Mouse (Mus musculus) CH12.LX (cell line): Measurements from ENCODE around the gene Primpol. TPM values are rescaled to one million over a fixed set of nuclear protein-coding genes. Genes with fewer than 3 reads are reported as not detected.

Experiments
- DNase-seq: peaks from one replicate; pipeline ENCODE4 v3.0.0-alpha.2; 2013; ENCODE audit errors: extremely low read depth
- H3K27ac ChIP-seq: 2 replicates; pipeline ENCODE4 v1.5.1; 2012; ENCODE audit warnings: low read depth, mild to moderate bottlenecking, control low read depth, moderate library complexity; ENCODE audit not compliant: insufficient read depth
- H3K27me3 ChIP-seq: replicated peaks from 2 replicates; pipeline ENCODE3; 2012; ENCODE audit warnings: inconsistent platforms
- H3K36me3 ChIP-seq, 2 experiments: replicated peaks in 1 of 2; 2 replicates each; pipeline versions ENCODE3 to v1.6.1; 2012; ENCODE audit warnings: inconsistent platforms in 1 of 2, low read length in 1 of 2, mild to moderate bottlenecking in 1 of 2, mixed read lengths in 1 of 2, moderate library complexity in 1 of 2; ENCODE audit not compliant: control insufficient read depth in 1 of 2, insufficient read depth in 1 of 2
- H3K4me1 ChIP-seq, 2 experiments: 2 replicates each; pipeline ENCODE4 v1.6.1; 2012; ENCODE audit warnings: inconsistent platforms in 1 of 2, moderate library complexity in 1 of 2; ENCODE audit not compliant: insufficient read depth in 2 of 2, control insufficient read depth in 1 of 2
- H3K4me2 ChIP-seq: 2 replicates; pipeline ENCODE4 v1.6.1; 2012; ENCODE audit warnings: low read depth, mild to moderate bottlenecking, control low read depth; ENCODE audit not compliant: poor library complexity, insufficient read depth, severe bottlenecking
- H3K4me3 ChIP-seq, 3 experiments: fragments of 150-350 bp in 1 of 3; sonication (generic) in 1 of 3; replicated peaks in 1 of 3; 2 replicates each; pipeline versions ENCODE3 to v1.5.1; 2011 to 2012; ENCODE audit warnings: low read depth in 2 of 3, low read length in 2 of 3, mild to moderate bottlenecking in 2 of 3, moderate library complexity in 2 of 3, control low read depth in 1 of 3, improper control_type of control experiment in 1 of 3, inconsistent platforms in 1 of 3, mixed read lengths in 1 of 3; ENCODE audit not compliant: poor library complexity in 1 of 3
- H3K79me2 ChIP-seq: replicated peaks from 2 replicates; pipeline ENCODE4 v1.6.1; 2012; ENCODE audit warnings: mild to moderate bottlenecking, moderate library complexity; ENCODE audit not compliant: control insufficient read depth, poor library complexity, insufficient read depth, severe bottlenecking; ENCODE audit errors: extremely low read depth
- H3K9ac ChIP-seq: 2 replicates; pipeline ENCODE4 v1.6.1; 2012; ENCODE audit warnings: low read depth, mild to moderate bottlenecking, control low read depth, moderate library complexity; ENCODE audit not compliant: insufficient read depth
- H3K9me3 ChIP-seq: replicated peaks from 2 replicates; pipeline ENCODE3; 2012; ENCODE audit warnings: low read length, inconsistent platforms, mixed read lengths
- BHLHE40 ChIP-seq: IDR thresholded peaks from 2 replicates; pipeline ENCODE4 v1.6.1; 2011; ENCODE audit warnings: mild to moderate bottlenecking, low read depth, low read length, improper control_type of control experiment
- CTCF ChIP-seq, 2 experiments: IDR thresholded peaks in 1 of 2; conservative IDR thresholded peaks in 1 of 2; 2 replicates each; pipeline ENCODE4 v1.5.1; 2011 to 2012; ENCODE audit warnings: low read depth in 2 of 2, low read length in 2 of 2, improper control_type of control experiment in 1 of 2, inconsistent platforms in 1 of 2, mild to moderate bottlenecking in 1 of 2, moderate library complexity in 1 of 2
- E2F4 ChIP-seq: IDR thresholded peaks from 2 replicates; pipeline ENCODE4 v1.6.1; 2011; ENCODE audit warnings: low read depth, low read length, improper control_type of control experiment; ENCODE audit not compliant: insufficient replicate concordance
- ELF1 ChIP-seq: IDR thresholded peaks from 2 replicates; pipeline ENCODE4 v1.6.1; 2014; ENCODE audit warnings: low read depth, mild to moderate bottlenecking, inconsistent platforms, low read length, improper control_type of control experiment
- HCFC1 ChIP-seq: IDR thresholded peaks from 2 replicates; pipeline ENCODE4 v1.6.1; 2012; ENCODE audit warnings: low read depth, mild to moderate bottlenecking, inconsistent platforms, low read length, improper control_type of control experiment
- JUN ChIP-seq: IDR thresholded peaks from 2 replicates; pipeline ENCODE4 v1.6.1; 2011; ENCODE audit warnings: low read depth, mild to moderate bottlenecking, low read length, improper control_type of control experiment, moderate library complexity; ENCODE audit not compliant: insufficient read depth
- JUND ChIP-seq: conservative IDR thresholded peaks from 2 replicates; pipeline ENCODE4 v1.6.1; 2011; ENCODE audit warnings: low read depth, low read length, improper control_type of control experiment
- MAFK ChIP-seq: IDR thresholded peaks from 2 replicates; pipeline ENCODE4 v1.6.1; 2011; ENCODE audit warnings: low read length, improper control_type of control experiment; ENCODE audit not compliant: insufficient replicate concordance
- MAX ChIP-seq: IDR thresholded peaks from 2 replicates; pipeline ENCODE4 v1.6.1; 2011; ENCODE audit warnings: low read length, improper control_type of control experiment
- MEF2A ChIP-seq: IDR thresholded peaks from 2 replicates; pipeline ENCODE4 v1.6.1; 2014; ENCODE audit warnings: low read depth, mild to moderate bottlenecking, inconsistent platforms, low read length, improper control_type of control experiment, borderline replicate concordance
- MXI1 ChIP-seq: IDR thresholded peaks from 2 replicates; pipeline ENCODE4 v1.6.1; 2011; ENCODE audit warnings: mild to moderate bottlenecking, low read depth, low read length, improper control_type of control experiment
- NELFE ChIP-seq: IDR thresholded peaks from 2 replicates; pipeline ENCODE4 v1.6.1; 2011; ENCODE audit warnings: low read depth, low read length, improper control_type of control experiment
- POLR2A ChIP-seq: IDR thresholded peaks from 2 replicates; pipeline ENCODE4 v1.6.1; 2011; ENCODE audit warnings: low read depth, mild to moderate bottlenecking, improper control_type of control experiment, low read length
- RAD21 ChIP-seq: IDR thresholded peaks from 2 replicates; pipeline ENCODE4 v1.6.1; 2011; ENCODE audit warnings: low read depth, mild to moderate bottlenecking, low read length, improper control_type of control experiment, moderate library complexity
- UBTF ChIP-seq: IDR thresholded peaks from 2 replicates; pipeline ENCODE4 v1.6.1; 2012; ENCODE audit warnings: low read depth, mild to moderate bottlenecking, inconsistent platforms, low read length, improper control_type of control experiment, moderate library complexity
- USF1 ChIP-seq: IDR thresholded peaks from 2 replicates; pipeline ENCODE4 v1.6.1; 2014; ENCODE audit warnings: low read depth, mild to moderate bottlenecking, inconsistent platforms, low read length, improper control_type of control experiment
- ZKSCAN1 ChIP-seq: IDR thresholded peaks from 2 replicates; pipeline ENCODE4 v1.6.1; 2012; ENCODE audit warnings: low read depth, inconsistent platforms, low read length, improper control_type of control experiment, borderline replicate concordance
- dilution Hi-C: fragments of 300-500 bp; cut with MboI; formaldehyde crosslinking; loops from 2 replicates; pipeline ENCODE4 v1.14.3; 2020; ENCODE audit warnings: low sequenced_read_pairs; ENCODE audit not compliant: extremely low pct_unique_long_range_greater_than_20kb, extremely low pct_ligation_motif_present
- in situ Hi-C: fragments of 300-500 bp; cut with MboI; formaldehyde crosslinking; loops from 3 replicates; pipeline ENCODE4 v1.14.3; 2019; ENCODE audit warnings: low sequenced_read_pairs, low pct_ligation_motif_present, low pct_unique_long_range_greater_than_20kb, mixed read lengths
- polyA plus RNA-seq: library from polyadenylated mRNA; unstranded; fragments of >175 nt; gene quantifications from 2 replicates; pipeline ENCODE4 v1.2.1, GENCODE M21; 2012; ENCODE audit warnings: low read depth; ENCODE audit not compliant: insufficient read length
- total RNA-seq, 2 experiments: library from RNA; depleted of rRNA; stranded (reverse); fragments of 300-350 nt in 1 of 2; fragments of >200 nt in 1 of 2; gene quantifications; 2 replicates each; pipeline ENCODE4 v1.2.3; 2012 to 2014

Gene Primpol
- total and polyA plus RNA-seq, 3 experiments: 12.4 to 17.8 (median 15.3) TPM

DNA sequence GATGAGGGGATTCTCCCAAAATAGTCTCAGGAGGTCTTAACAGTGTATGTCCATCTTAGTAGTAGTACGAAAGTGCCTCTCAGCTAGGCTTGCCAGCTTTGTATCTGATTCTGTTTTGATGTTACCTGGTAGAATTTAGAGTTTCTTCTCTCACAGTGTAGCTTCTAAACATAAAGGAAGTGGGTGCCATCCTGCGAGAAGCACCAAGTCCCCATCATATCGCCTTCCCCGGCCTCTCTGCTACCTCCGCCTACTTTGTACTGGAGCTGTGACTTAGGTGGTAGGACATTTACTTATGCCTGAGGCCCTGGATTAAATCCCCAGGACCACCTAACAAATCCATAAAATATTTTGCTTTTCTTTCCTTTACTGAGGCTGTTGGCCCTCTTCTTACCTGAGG, 9.6 kb upstream of the Primpol start:
- in situ Hi-C loops: no loop called here
- no peak for TF ChIP-seq JUND
- TF ChIP-seq MEF2A: 0 out of 2 replicates have a peak, but pooled peaks have one; percentile 31
- TF ChIP-seq, all 38 proteins: peak for 1
- no peaks in the 10 kb centered on the region for H3K9me3 ChIP-seq
- DNase-seq: no peak
- peaks cover 39% of the 10 kb centered on the region for H3K79me2 ChIP-seq
- no peak overlapping the region for H3K4me3 ChIP-seq
- H3K27me3 ChIP-seq: no peaks in the 10 kb centered on the region
- peak overlapping the region; percentile 96 for H3K4me2 ChIP-seq
- peaks cover 5 to 25% of the 10 kb centered on the region in 2 experiments for H3K36me3 ChIP-seq
- H3K27ac ChIP-seq: peak overlapping the region; percentile 65
- dilution Hi-C loops: no loop called here
- peaks cover 20 to 55% of the 10 kb centered on the region in 2 experiments for H3K4me1 ChIP-seq
- peak overlapping the region; percentile 49 for H3K9ac ChIP-seq

DNA sequence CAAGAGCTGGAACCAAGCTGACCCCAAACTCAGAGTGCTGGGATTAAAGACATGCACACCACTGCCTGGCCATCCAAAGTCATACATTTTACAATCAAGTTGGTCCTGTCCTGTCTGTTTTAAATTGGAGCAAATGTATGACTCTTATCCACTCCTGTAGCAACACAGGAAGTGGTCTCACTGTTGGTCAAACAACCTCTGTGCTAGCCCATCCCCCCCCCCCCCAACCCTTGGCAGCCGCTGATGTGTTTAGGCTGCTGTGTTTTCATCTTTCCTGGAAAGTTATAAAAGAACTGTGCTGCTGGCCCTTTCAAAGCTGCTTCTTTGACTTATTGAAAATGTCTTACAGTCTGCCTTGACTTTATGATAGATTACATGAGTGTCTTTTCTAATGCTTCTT, 8.2 kb upstream of the Primpol start:
- H3K9me3 ChIP-seq: peaks cover 3% of the 10 kb centered on the region
- TF ChIP-seq ELF1 (0 out of 2 replicates have a peak, but pooled peaks have one; percentile 25), ZKSCAN1 (no peak)
- dilution Hi-C loops: no loop called here
- no peak overlapping the region for H3K9ac ChIP-seq
- H3K27ac ChIP-seq: no peak overlapping the region
- no peak for DNase-seq
- no peak overlapping the region for H3K4me3 ChIP-seq
- in situ Hi-C loops: no loop called here
- H3K79me2 ChIP-seq: peaks cover 42% of the 10 kb centered on the region
- peak overlapping the region; percentile 35; the same call in 1 of the 2 replicates for H3K4me2 ChIP-seq
- H3K36me3 ChIP-seq: peaks cover 0 to 16% of the 10 kb centered on the region in 2 experiments
- no peaks in the 10 kb centered on the region for H3K27me3 ChIP-seq
- peaks cover 20 to 55% of the 10 kb centered on the region in 2 experiments for H3K4me1 ChIP-seq

DNA sequence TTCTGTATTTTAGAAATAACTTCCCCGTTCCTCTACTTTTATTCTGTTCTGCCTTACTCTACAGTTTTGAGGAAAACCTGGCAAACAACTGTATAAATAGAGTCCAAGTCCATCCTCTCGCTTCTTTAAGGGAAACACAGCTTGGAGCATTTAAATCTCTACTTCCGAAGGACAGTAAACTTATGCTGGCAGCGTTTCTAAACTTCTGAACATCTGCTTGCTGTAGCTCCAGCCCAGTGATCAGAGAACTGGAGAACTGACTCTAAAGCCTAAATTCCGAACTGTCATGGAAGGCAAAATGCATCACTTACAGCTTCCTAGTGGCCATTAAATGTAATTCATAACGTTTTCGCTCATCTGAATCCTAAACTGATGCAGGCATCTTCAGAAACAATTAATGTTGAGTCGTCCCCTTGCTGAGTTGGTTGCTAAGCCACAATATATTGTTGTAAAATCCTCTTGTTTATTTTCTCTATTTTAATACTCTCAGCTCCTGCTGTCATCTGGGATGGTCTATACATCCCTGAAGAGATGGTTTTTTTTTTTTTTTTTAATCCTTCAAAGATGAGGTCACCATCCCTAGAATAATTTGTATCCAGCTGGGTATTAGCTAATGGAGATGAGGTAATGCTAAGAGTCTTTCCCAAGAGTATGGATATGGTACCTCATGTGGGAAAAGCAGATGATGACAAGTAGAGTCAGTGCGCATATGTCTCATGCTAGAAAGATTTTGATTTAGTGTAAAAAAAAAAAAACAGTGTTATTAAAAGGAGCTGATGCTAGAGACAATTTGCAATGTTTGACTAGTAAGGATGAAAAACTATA, 5.6 kb upstream of the Primpol start:
- Histone ChIP-seq H3K27me3 (no peaks in the 10 kb centered on the region), H3K4me1 (peaks cover 10 to 46% of the 10 kb centered on the region in 2 experiments; a peak in 3 of 4 replicates), H3K79me2 (peaks cover 58% of the 10 kb centered on the region), H3K9ac (no peak overlapping the region), H3K4me3 (no peak overlapping the region), H3K4me2 (no peak overlapping the region), H3K27ac (no peak overlapping the region), H3K9me3 (peaks cover 8% of the 10 kb centered on the region), H3K36me3 (peaks cover 0 to 12% of the 10 kb centered on the region in 2 experiments)
- dilution Hi-C loops: no loop called here
- in situ Hi-C loops: no loop called here
- no peak for DNase-seq
- TF ChIP-seq CTCF (conservative IDR thresholded peaks at IDR 0.05 in 1 of 2, IDR thresholded peaks at IDR 0.05 in 1 of 2; ENCODE audit: low read depth in 2 of 2, low read length in 2 of 2) (no peak), MAFK (no peak), JUND (no peak), BHLHE40 (no peak), HCFC1 (no peak), ELF1 (no peak), RAD21 (no peak), POLR2A (no peak), E2F4 (no peak), JUN (no peak), USF1 (no peak), MAX (no peak), UBTF (no peak), MXI1 (no peak), NELFE (no peak)
